Mouse (Mus musculus): Measurements from ENCODE around the gene Stab2. TPM values are rescaled to one million over a fixed set of nuclear protein-coding genes. Genes with fewer than 3 reads are reported as not detected.

Stab2 gene
- total RNA-seq, 2 experiments from 2014 or later, result 0.15 to 0.84 TPM

DNA sequence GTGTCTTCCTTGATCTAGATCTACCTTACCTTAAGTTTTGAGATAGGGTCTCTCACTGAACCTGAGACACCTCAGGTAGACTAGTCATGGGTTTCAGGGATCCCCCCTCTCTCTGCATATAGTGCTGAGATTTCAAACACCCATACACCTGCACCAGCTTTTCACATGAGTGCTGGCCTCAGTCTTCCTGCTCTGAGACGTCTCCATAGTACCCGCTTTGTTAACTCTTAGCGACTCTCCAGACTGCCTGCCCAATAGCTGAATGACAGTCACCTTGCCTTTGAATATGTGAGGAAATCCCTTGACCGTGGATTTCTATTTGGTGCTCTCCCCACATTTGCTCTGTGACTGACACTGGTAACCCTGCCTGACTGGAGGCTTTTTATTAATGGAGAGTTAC is 213.6 kb downstream of the Stab2 start:
- ATAC-seq (replicated peaks; ENCODE audit: low FRiP score, poor library complexity, severe bottlenecking), result no peak

DNA sequence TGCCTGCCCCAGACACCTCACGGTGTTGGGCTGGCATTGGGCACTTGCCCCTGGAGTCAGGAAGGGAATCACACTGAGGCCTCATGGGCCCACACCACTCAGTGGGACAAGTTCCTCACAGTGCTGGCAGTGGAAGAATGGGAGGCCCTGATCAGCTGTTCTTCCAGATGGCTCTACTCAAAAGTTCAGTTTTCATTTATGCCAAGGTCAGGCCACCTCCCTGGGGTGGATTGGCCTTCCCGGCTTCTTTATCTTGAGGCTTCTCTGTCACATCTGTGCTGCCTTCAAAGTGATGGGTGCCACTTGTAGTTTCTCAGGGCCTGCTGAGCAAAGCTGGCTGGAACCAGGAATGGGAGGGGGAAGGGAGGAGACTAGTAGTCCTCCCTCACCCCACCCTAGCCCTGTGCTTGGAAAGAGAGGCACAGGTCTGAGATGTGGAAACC is 214.3 kb downstream of the Stab2 start:
- no peak for ATAC-seq (replicated peaks; ENCODE audit: low FRiP score, poor library complexity, severe bottlenecking)

DNA sequence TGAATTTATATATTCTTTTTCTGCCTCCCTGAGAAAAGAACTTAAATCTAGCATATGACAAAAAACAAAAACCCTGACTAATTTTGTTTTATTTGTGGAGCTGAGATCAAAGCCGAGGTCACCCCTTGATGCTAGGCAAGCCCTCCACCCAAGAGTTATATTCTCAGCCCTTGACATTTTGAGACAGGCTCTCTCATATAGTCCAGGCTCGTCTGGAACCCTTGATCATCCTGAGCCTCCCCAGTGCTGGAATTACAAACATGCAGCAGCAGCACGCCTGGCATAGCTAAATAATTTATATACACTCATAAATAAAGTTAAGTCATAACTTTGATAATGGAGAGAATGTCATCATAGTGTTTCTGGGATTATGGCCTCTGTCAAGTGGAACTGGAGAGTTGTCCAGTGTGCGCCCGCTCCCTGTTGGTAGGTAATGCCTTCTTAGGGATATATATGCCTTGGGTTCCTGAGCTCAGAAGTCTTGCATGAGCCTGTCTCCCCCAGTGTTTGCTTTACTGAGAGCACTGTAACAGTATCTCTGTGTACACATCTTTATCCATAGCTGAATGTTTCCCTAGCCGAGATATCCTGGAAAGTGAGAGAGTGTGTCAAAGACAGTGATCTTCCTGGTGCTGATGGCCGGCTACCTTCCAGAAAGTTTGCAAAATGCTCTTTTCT is 216.2 kb downstream of the Stab2 start:
- no peak for ATAC-seq (replicated peaks; ENCODE audit: low FRiP score, poor library complexity, severe bottlenecking)

Other genes starting within 250 kb of the Stab2 start
- 2.9 TPM in 1 of 2 replicates, not detected in the other for gene Gm49358, start 244.1 kb downstream of the Stab2 start, total RNA-seq (2015; ENCODE audit: low replicate concordance)
- gene Gm49358, start 244.1 kb downstream of the Stab2 start, total RNA-seq (2017; ENCODE audit: low replicate concordance), result 1.7 TPM in 1 of 2 replicates, not detected in the other
- 1.4 and 4.6 TPM in 2 replicates for gene Nt5dc3, start 229.0 kb downstream of the Stab2 start, total RNA-seq (2015; ENCODE audit: low replicate concordance)
- gene Nt5dc3, start 229.0 kb downstream of the Stab2 start, total RNA-seq (2017; ENCODE audit: low replicate concordance), result 0.39 and 1.1 TPM in 2 replicates
- 2.2 TPM in 1 of 2 replicates, not detected in the other for gene 1700113H08Rik, start 50.0 kb upstream of the Stab2 start, total RNA-seq (2015; ENCODE audit: low replicate concordance)
- gene 1700113H08Rik, start 50.0 kb upstream of the Stab2 start, total RNA-seq (2017; ENCODE audit: low replicate concordance), result not detected in 2 replicates